Mouse (Mus musculus) embryonic facial prominence, embryonic 11.5 days (tissue): ENCODE measurements at regions not wholly inside any gene's neighbourhood (a gene's known extent, or its start where the extent isn't known, plus 50 kb on each side); places are given as distances from the start of the nearest gene placed in this dataset.

Experiments
- ATAC-seq: fragments of 200-750 bp; cut with Nextera tagmentation; replicated peaks from 2 replicates; pipeline ENCODE4 v1.8.0; 2017; ENCODE audit warnings: low read depth; ENCODE audit not compliant: insufficient number of reproducible peaks, low FRiP score, low TSS enrichment
- DNase-seq: peaks from one replicate; pipeline ENCODE4 v3.0.0-alpha.2; 2015; ENCODE audit warnings: low spot score
- H3K27ac ChIP-seq: fragments of 300-500 bp; sonication (generic); replicated peaks from 2 replicates; pipeline ENCODE4 v1.5.1; 2014; ENCODE audit warnings: mild to moderate bottlenecking, low read depth, low read length, control low read depth
- H3K27me3 ChIP-seq: fragments of 300-500 bp; sonication (generic); 2 replicates; pipeline ENCODE4 v1.6.1; 2014; ENCODE audit warnings: mild to moderate bottlenecking, low read length, moderate library complexity, mixed read lengths; ENCODE audit not compliant: control insufficient read depth, insufficient read depth
- H3K36me3 ChIP-seq: fragments of 300-500 bp; sonication (generic); replicated peaks from 2 replicates; pipeline ENCODE4 v1.6.1; 2014; ENCODE audit warnings: low read depth, mild to moderate bottlenecking, low read length, moderate library complexity, mixed read lengths; ENCODE audit not compliant: control insufficient read depth, insufficient read depth
- H3K4me1 ChIP-seq: fragments of 300-500 bp; sonication (generic); 2 replicates; pipeline ENCODE4 v1.6.1; 2014; ENCODE audit warnings: low read length, mixed read lengths; ENCODE audit not compliant: control insufficient read depth, insufficient read depth
- H3K4me2 ChIP-seq: fragments of 300-500 bp; sonication (generic); 2 replicates; pipeline ENCODE4 v1.6.1; 2014; ENCODE audit warnings: low read depth, mild to moderate bottlenecking, control low read depth, low read length, moderate library complexity
- H3K4me3 ChIP-seq: fragments of 300-500 bp; sonication (generic); 2 replicates; pipeline ENCODE4 v1.5.1; 2014; ENCODE audit warnings: low read depth, low read length, control low read depth
- H3K9ac ChIP-seq: fragments of 300-500 bp; sonication (generic); replicated peaks from 2 replicates; pipeline ENCODE4 v1.6.1; 2014; ENCODE audit warnings: mild to moderate bottlenecking, control low read depth, low read length
- H3K9me3 ChIP-seq: fragments of 300-500 bp; sonication (generic); replicated peaks from 2 replicates; pipeline ENCODE4 v1.6.1; 2016; ENCODE audit warnings: mild to moderate bottlenecking, low read length, inconsistent platforms, mixed read lengths; ENCODE audit not compliant: control insufficient read depth
- WGBS: fragments of 180-500 bp; shearing (Covaris S2); extraction: QIAGEN DNeasy Blood & Tissue Kit; methylation state at CpG from one replicate; pipeline ENCODE4 v1.1.7; 2014; 5-methylcytosine and 5-hydroxymethylcytosine counted together

GRCm38 (mm10) chr13:39350668-39351067, 390.0 kb upstream of the Slc35b3 start:
- Histone ChIP-seq H3K4me2 (no peak overlapping the region), H3K27ac (no peak overlapping the region), H3K36me3 (no peaks in the 10 kb centered on the region), H3K9me3 (no peaks in the 10 kb centered on the region), H3K27me3 (no peaks in the 10 kb centered on the region), H3K9ac (no peak overlapping the region), H3K4me3 (no peak overlapping the region), H3K4me1 (no peaks in the 10 kb centered on the region)
- ATAC-seq (no peak), DNase-seq (no peak)
- 71% methylated on average over 12 of the region's 12 CpGs for whole genome bisulfite sequencing

DNA sequence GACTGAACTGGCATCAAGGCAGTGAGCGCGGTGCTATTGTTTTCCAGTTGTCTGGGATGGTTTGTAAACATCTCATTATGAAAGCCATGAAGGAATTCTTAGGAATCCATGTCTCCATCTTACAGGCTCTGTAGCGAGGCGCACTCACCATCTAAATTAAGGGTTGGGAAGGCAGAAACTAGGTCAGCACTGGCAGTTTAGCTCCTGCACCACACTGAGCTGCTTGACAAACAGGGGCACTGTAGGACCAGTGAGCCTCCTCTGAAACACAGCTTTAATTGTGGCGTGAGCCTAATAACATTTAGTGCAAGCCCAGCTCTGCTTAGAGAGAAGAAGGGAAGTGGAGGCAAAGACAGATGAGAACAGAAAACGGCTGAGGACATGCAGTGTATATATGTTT, 387.1 kb upstream of the Slc35b3 start:
- no peaks in the 10 kb centered on the region for H3K27me3 ChIP-seq
- DNase-seq (no peak), ATAC-seq (no peak)
- H3K4me2 ChIP-seq = no peak overlapping the region
- H3K4me3 ChIP-seq = no peak overlapping the region
- H3K9ac ChIP-seq = no peak overlapping the region
- 87% methylated on average over 6 of the region's 6 CpGs for WGBS
- H3K27ac ChIP-seq = no peak overlapping the region
- no peaks in the 10 kb centered on the region for H3K9me3 ChIP-seq
- H3K36me3 ChIP-seq = no peaks in the 10 kb centered on the region
- no peaks in the 10 kb centered on the region for H3K4me1 ChIP-seq

GRCm38 (mm10) chr13:39334874-39335273, 374.2 kb upstream of the Slc35b3 start:
- no peak overlapping the region for H3K4me2 ChIP-seq
- H3K4me3 ChIP-seq = no peak overlapping the region
- ATAC-seq = no peak
- H3K9ac ChIP-seq = no peak overlapping the region
- H3K9me3 ChIP-seq = no peaks in the 10 kb centered on the region
- H3K27ac ChIP-seq = no peak overlapping the region
- no peaks in the 10 kb centered on the region for H3K27me3 ChIP-seq
- H3K36me3 ChIP-seq = no peaks in the 10 kb centered on the region
- H3K4me1 ChIP-seq = no peaks in the 10 kb centered on the region
- DNase-seq = no peak
- 67% methylated on average over 7 of the region's 7 CpGs for WGBS

- Histone ChIP-seq H3K4me3 (no peak overlapping the region), H3K36me3 (no peaks in the 10 kb centered on the region), H3K27ac (no peak overlapping the region), H3K27me3 (no peaks in the 10 kb centered on the region), H3K9me3 (no peaks in the 10 kb centered on the region), H3K9ac (no peak overlapping the region), H3K4me2 (no peak overlapping the region), H3K4me1 (no peaks in the 10 kb centered on the region)
- DNase-seq (peak; percentile 27), ATAC-seq (no peak)
- WGBS = 80% methylated on average over 3 of the region's 3 CpGs
Observed at GRCm38 (mm10) chr13:39329794-39330193, 369.1 kb upstream of the Slc35b3 start.

DNA sequence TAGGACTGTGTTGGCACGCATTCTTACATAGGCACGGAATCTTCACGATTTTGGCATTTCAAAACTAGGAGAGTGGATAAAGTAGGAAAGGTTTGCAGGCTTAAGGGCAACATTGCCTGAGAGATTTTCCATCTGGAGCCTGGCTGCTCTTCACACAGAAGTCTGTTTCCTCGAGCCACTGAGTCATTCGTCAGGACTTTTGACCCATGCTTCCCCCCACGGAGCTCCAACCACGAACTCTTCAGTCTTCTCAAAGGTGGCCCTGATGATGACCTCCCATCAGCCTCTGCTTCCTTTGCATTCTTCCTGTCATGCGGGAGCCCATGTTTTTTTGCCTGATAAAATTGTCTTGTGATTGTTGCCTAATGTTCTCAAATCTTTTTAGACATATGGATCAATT, 365.5 kb upstream of the Slc35b3 start:
- DNase-seq (no peak), ATAC-seq (no peak)
- Histone ChIP-seq H3K9ac (no peak overlapping the region), H3K27ac (no peak overlapping the region), H3K27me3 (no peaks in the 10 kb centered on the region), H3K9me3 (no peaks in the 10 kb centered on the region), H3K4me1 (no peaks in the 10 kb centered on the region), H3K4me3 (no peak overlapping the region), H3K4me2 (no peak overlapping the region), H3K36me3 (no peaks in the 10 kb centered on the region)
- WGBS = 71% methylated on average over 8 of the region's 8 CpGs

GRCm38 (mm10) chr13:39321111-39321510, 360.4 kb upstream of the Slc35b3 start:
- H3K4me2 ChIP-seq = no peak overlapping the region
- H3K27ac ChIP-seq = no peak overlapping the region
- no peak for DNase-seq
- H3K4me1 ChIP-seq = no peaks in the 10 kb centered on the region
- WGBS = 90% methylated on average over 3 of the region's 3 CpGs
- H3K9ac ChIP-seq = no peak overlapping the region
- H3K9me3 ChIP-seq = no peaks in the 10 kb centered on the region
- no peak overlapping the region for H3K4me3 ChIP-seq
- ATAC-seq = no peak
- no peaks in the 10 kb centered on the region for H3K36me3 ChIP-seq
- H3K27me3 ChIP-seq = no peaks in the 10 kb centered on the region

DNA sequence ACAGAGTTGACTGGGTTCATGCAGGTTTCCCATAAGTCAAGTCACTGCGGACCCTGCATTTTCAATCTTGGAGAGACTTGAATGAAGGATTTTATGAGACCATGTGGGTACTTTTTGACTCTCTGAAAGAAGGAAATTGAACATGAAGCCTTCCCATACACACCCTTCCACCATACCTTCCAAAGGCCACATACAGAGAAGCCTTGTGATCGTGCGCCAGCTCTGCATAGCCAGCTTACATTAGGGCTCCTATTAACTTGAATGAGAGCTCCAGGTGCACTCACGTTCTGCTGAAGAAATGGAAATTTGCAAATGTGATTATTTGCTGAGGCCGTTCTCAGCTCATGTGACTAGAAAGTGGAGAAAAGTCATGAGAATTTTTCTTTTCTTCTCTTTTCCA, 349.1 kb upstream of the Slc35b3 start:
- ATAC-seq = no peak
- H3K4me1 ChIP-seq = no peaks in the 10 kb centered on the region
- no peak overlapping the region for H3K4me2 ChIP-seq
- H3K27me3 ChIP-seq = no peaks in the 10 kb centered on the region
- no peak overlapping the region for H3K4me3 ChIP-seq
- 89% methylated on average over 5 of the region's 5 CpGs for WGBS
- no peak overlapping the region for H3K27ac ChIP-seq
- no peak for DNase-seq
- no peaks in the 10 kb centered on the region for H3K9me3 ChIP-seq
- no peaks in the 10 kb centered on the region for H3K36me3 ChIP-seq
- H3K9ac ChIP-seq = no peak overlapping the region

GRCm38 (mm10) chr13:39307845-39308244, 347.2 kb upstream of the Slc35b3 start:
- Histone ChIP-seq H3K9ac (no peak overlapping the region), H3K4me3 (no peak overlapping the region), H3K27ac (no peak overlapping the region), H3K4me2 (no peak overlapping the region), H3K9me3 (no peaks in the 10 kb centered on the region), H3K36me3 (no peaks in the 10 kb centered on the region), H3K27me3 (no peaks in the 10 kb centered on the region), H3K4me1 (no peaks in the 10 kb centered on the region)
- WGBS = 92% methylated on average over 9 of the region's 9 CpGs
- DNase-seq = no peak
- ATAC-seq = no peak
